Mouse (Mus musculus) stomach, embryonic 15.5 days (tissue): ENCODE measurements around the gene Kcnn4. TPM values are rescaled to one million over a fixed set of nuclear protein-coding genes. Genes with fewer than 3 reads are reported as not detected.

Experiments
- ATAC-seq: fragments of 200-750 bp; cut with Nextera tagmentation; 2 replicates; pipeline ENCODE4 v1.8.0; 2017; ENCODE audit warnings: low read depth, moderate number of reproducible peaks, moderate TSS enrichment; ENCODE audit not compliant: insufficient read depth, low FRiP score
- H3K27ac ChIP-seq: fragments of 300-500 bp; sonication (generic); 2 replicates; pipeline ENCODE4 v1.5.1; 2015; ENCODE audit warnings: mild to moderate bottlenecking, inconsistent platforms
- H3K27me3 ChIP-seq: fragments of 300-500 bp; sonication (generic); replicated peaks from 2 replicates; pipeline ENCODE4 v1.6.1; 2015; ENCODE audit warnings: inconsistent platforms
- H3K36me3 ChIP-seq: fragments of 300-500 bp; sonication (generic); 2 replicates; pipeline ENCODE4 v1.6.1; 2015; ENCODE audit warnings: inconsistent platforms
- H3K4me1 ChIP-seq: fragments of 300-500 bp; sonication (generic); 2 replicates; pipeline ENCODE4 v1.6.1; 2015; ENCODE audit warnings: inconsistent platforms
- H3K4me2 ChIP-seq: fragments of 300-500 bp; sonication (generic); 2 replicates; pipeline ENCODE4 v1.6.1; 2015; ENCODE audit warnings: mild to moderate bottlenecking, inconsistent platforms
- H3K4me3 ChIP-seq: fragments of 300-500 bp; sonication (generic); replicated peaks from 2 replicates; pipeline ENCODE4 v1.5.1; 2015; ENCODE audit warnings: inconsistent platforms
- H3K9ac ChIP-seq: fragments of 300-500 bp; sonication (generic); 2 replicates; pipeline ENCODE4 v1.6.1; 2015; ENCODE audit warnings: inconsistent platforms
- H3K9me3 ChIP-seq: fragments of 300-500 bp; sonication (generic); 2 replicates; pipeline ENCODE4 v1.6.1; 2016; ENCODE audit warnings: inconsistent platforms
- WGBS: fragments of 180-500 bp; shearing (Covaris S2); methylation state at CpG from one replicate; pipeline ENCODE4 v1.1.7; 2015; 5-methylcytosine and 5-hydroxymethylcytosine counted together
- polyA plus RNA-seq: library from polyadenylated mRNA; unstranded; fragments of >200 nt; fragmentation: Nextera tagmentation; extraction: Ambion mirVana; gene quantifications from 2 replicates; pipeline ENCODE4 v1.2.1, GENCODE M21; 2015

Gene Kcnn4
- polyA plus RNA-seq, 1 experiment from 2014 or later: 14.4 TPM

DNA sequence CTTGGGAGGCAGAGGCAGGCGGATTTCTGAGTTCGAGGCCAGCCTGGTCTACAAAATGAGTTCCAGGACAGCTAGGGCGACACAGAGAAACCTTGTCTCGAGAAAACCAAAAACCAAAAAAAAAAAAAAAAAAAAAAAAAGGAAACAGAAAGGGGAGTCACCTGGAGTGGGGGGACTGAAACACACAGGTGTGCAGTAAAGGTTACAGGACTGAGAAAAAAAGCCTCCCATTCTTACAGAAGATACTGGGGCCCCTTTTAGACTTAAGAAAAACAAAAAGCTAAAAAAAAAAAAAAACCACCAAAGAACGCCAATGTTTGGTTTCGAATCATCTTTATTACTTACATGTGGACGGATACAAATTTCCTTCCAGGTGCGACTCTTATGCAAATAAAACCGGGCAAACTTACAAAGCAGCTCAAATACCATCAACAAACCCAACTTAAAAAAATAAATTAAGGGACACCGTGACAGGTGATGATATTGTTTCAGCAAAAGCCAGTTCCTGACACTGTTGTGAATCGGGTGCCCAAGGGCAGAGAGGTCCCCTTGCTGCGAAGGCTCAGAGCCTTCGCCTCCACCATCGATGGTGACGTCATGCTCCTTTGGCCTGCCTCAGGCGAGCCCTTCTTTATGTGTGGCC is 12.8 kb downstream of the Kcnn4 start:
- Histone ChIP-seq H3K27me3 (no peaks in the 10 kb centered on the region), H3K9me3 (no peaks in the 10 kb centered on the region), H3K4me1 (peaks cover 8% of the 10 kb centered on the region; the same call in 1 of the 2 replicates), H3K36me3 (no peaks in the 10 kb centered on the region), H3K27ac (no peak overlapping the region), H3K4me3 (no peak overlapping the region), H3K4me2 (no peak overlapping the region), H3K9ac (no peak overlapping the region)
- no peak for ATAC-seq
- 66% methylated on average over 16 of the region's 16 CpGs for WGBS

DNA sequence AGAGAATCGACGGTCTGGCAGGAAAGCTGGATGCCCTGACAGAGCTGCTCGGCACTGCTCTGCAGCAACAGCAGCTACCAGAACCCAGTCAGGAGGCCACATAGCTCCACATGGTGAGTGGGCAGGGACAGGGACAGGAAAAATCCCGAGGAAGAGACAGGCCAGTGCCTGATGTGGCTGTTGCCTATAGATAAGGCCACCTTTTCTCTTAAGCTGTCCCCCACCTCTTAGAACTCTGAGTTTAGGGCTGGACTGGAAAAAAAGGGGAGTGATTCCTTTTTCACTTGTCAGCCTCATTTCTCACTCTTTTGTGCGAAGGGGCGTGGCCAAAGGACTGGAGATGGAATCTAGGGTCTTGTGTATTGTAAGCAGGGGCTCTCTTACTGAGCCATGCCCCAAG is 14.0 kb downstream of the Kcnn4 start:
- Histone ChIP-seq H3K36me3 (no peaks in the 10 kb centered on the region), H3K4me3 (no peak overlapping the region), H3K9ac (no peak overlapping the region), H3K4me2 (no peak overlapping the region), H3K4me1 (0 out of 2 replicates have a peak, but pooled peaks cover 5% of the 10 kb centered on the region), H3K27ac (no peak overlapping the region), H3K9me3 (no peaks in the 10 kb centered on the region), H3K27me3 (no peaks in the 10 kb centered on the region)
- no peak for ATAC-seq
- WGBS: 60% methylated on average over 6 of the region's 6 CpGs

DNA sequence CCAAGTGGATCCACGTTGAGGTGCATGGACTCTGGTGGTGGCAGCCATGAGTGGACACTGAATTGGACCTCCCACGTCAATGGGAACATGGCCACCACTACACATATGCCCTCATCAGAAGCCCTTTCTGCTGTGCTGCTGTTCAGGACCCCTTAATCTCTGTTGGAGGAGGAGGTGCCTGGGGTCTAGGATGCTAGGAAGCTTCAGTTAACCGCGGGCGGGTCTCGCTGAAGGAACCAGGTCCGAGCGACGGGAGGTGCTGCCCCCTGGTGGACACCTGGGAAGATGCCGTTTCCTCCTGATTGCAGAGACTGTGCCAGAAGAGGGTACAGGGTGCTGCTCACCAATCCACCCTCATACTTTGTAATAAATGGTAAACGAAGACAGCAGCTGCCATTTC is 14.8 kb downstream of the Kcnn4 start:
- peaks cover 12% of the 10 kb centered on the region for H3K4me1 ChIP-seq
- no peaks in the 10 kb centered on the region for H3K27me3 ChIP-seq
- H3K9me3 ChIP-seq: no peaks in the 10 kb centered on the region
- peak overlapping the region; percentile 33; the same call in 1 of the 2 replicates for H3K4me2 ChIP-seq
- no peak overlapping the region for H3K4me3 ChIP-seq
- H3K27ac ChIP-seq: no peak overlapping the region
- H3K36me3 ChIP-seq: no peaks in the 10 kb centered on the region
- WGBS: 9% methylated on average over 11 of the region's 11 CpGs
- ATAC-seq: no peak
- H3K9ac ChIP-seq: no peak overlapping the region

DNA sequence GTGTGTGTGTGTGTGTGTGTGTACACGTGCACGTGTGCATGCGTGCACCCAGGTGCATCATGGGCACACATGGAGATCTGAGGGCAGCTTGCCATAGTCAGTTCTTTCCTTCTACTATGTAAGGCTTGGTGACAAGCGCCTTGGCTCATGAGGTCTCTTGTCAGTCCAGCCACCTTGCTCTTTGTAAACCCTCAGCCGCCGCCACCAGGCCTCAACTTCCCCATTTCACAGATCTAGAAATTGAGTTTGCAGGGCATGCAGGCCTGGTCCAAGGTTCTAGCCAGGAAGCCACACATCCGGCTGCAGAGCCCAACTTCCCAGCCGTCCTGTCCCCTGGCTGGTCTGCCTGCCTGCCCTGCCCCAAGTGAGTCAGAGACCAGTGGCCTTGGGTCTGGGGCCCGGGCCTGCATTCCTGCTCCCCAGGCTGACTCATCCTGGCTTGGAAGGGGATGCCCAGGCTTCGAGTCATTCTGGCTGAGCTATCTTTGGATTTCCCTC is 17.0 kb downstream of the Kcnn4 start:
- H3K27ac ChIP-seq: no peak overlapping the region
- H3K9ac ChIP-seq: no peak overlapping the region

DNA sequence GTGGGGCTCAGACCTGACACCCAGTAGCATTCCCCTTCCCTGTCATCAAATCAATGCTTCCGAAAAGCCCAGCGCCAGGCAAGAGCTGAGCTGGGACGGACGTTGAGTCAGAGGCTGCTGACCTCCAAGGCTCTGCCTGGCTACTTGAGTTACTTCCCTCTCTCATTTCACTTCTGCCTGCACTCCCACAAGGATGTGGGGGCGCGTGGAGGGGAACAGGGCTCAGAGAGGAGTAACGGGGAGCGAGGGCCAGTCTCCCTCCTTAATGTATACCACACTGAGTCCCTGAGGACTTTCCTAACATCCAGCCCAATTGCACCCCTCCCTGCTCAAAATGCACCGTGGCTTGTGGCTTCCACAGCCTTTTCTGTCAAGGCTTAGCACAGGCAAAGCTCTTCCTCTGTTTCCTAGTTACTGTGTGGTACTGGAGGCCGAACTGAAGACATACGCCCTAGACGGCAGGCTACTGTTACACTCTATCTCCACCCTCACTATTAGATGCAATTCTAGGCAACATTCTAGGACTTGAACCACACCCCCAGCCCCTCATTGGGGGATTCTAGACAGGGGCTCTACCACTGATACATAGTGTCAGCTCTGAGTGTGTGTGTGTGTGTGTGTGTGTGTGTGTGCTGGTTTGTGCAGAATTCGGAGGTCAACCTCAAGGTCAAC is 19.6 kb downstream of the Kcnn4 start:
- no peak for ATAC-seq

More for the DNA sequence above, 17.0 kb downstream of the Kcnn4 start:
- H3K4me2 ChIP-seq: no peak overlapping the region
- no peaks in the 10 kb centered on the region for H3K9me3 ChIP-seq
- H3K4me1 ChIP-seq: peaks cover 19% of the 10 kb centered on the region
- no peak overlapping the region for H3K4me3 ChIP-seq
- no peak for ATAC-seq
- 68% methylated on average over 10 of the region's 10 CpGs for WGBS
- no peaks in the 10 kb centered on the region for H3K27me3 ChIP-seq
- H3K36me3 ChIP-seq: no peaks in the 10 kb centered on the region

DNA sequence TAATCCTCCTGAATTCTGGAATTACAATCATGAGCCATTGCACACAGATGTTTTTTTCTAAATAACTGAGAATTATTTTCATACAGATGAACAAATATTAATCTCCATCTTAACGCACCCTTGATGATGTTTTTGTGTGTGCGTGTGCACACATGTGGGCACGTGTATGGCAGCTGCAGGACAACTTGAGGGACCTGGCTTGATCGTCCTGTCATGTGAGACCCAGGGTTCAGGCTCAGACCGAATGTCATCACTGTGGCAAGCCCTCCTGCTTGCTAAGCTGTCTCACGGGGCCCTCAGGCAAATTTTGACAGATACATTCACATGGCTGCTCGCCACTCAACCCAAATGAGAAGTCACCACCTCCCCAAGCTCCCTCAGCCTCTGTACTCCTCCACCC is 20.4 kb downstream of the Kcnn4 start:
- no peaks in the 10 kb centered on the region for H3K27me3 ChIP-seq
- H3K9me3 ChIP-seq: no peaks in the 10 kb centered on the region
- no peaks in the 10 kb centered on the region for H3K36me3 ChIP-seq
- peak overlapping the region; percentile 49; the same call in 1 of the 2 replicates for H3K27ac ChIP-seq
- H3K9ac ChIP-seq: no peak overlapping the region
- H3K4me1 ChIP-seq: peaks cover 19% of the 10 kb centered on the region
- peak overlapping the region; percentile 19; the same call in 1 of the 2 replicates for H3K4me2 ChIP-seq
- no peak overlapping the region for H3K4me3 ChIP-seq
- 47% methylated on average over 7 of the region's 7 CpGs for WGBS
- no peak for ATAC-seq

More for the DNA sequence above, 19.6 kb downstream of the Kcnn4 start:
- H3K4me1 ChIP-seq: peaks cover 19% of the 10 kb centered on the region
- H3K9ac ChIP-seq: no peak overlapping the region
- peak overlapping the region; percentile 44 for H3K27ac ChIP-seq
- no peaks in the 10 kb centered on the region for H3K9me3 ChIP-seq
- WGBS: 47% methylated on average over 13 of the region's 13 CpGs
- no peak overlapping the region for H3K4me2 ChIP-seq
- H3K27me3 ChIP-seq: no peaks in the 10 kb centered on the region
- H3K36me3 ChIP-seq: no peaks in the 10 kb centered on the region
- no peak overlapping the region for H3K4me3 ChIP-seq

DNA sequence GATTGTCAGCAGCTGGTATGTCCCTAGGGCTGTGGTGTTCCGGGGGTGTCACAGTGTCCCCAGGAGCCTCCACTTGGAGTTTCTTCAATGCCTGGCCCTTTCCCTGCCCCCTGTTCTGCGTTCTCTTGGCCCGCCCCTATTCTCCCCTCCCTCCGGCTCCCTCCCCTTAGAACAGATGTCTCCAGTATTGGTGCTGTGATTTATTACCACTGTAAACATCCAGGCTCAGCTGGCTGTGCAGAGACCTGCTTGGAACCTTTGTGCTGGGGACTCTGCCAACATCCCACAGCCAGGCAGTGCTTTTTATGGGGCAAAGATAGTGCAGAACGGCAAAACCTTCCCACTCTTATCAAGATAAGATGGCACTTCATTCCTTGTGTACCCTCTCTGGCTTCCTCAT is 21.0 kb downstream of the Kcnn4 start:
- no peak overlapping the region for H3K9ac ChIP-seq
- peak; percentile 80 for ATAC-seq
- H3K27me3 ChIP-seq: no peaks in the 10 kb centered on the region
- H3K9me3 ChIP-seq: no peaks in the 10 kb centered on the region
- peak overlapping the region; percentile 46 for H3K4me2 ChIP-seq
- H3K4me1 ChIP-seq: peaks cover 19% of the 10 kb centered on the region
- peak overlapping the region; percentile 78 for H3K27ac ChIP-seq
- H3K4me3 ChIP-seq: 0 out of 2 replicates have a peak overlapping the region, but pooled peaks have one; percentile 23
- WGBS: 5% methylated on average over 5 of the region's 5 CpGs
- H3K36me3 ChIP-seq: no peaks in the 10 kb centered on the region

DNA sequence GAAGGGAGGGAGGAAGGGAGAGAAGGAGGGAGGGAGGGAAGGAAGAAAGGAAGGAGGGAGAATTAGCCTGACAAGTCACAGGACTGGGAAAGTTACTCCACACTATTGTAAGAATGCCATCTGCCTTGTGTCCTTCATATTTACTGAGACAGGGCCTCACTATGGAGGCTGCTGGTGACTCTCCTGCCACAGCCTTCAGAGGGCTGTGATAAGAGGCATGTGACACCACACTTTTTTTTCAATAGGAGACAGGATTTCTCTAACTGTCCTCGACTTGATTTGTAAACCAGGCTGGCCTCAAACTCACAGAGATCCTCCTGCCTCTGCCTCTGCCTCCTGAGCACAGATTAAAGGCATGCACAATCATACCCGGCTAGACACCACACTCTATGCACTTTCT is 21.6 kb downstream of the Kcnn4 start:
- Histone ChIP-seq H3K4me2 (no peak overlapping the region), H3K4me1 (peaks cover 20% of the 10 kb centered on the region), H3K9ac (no peak overlapping the region), H3K4me3 (no peak overlapping the region), H3K36me3 (no peaks in the 10 kb centered on the region), H3K9me3 (no peaks in the 10 kb centered on the region), H3K27me3 (no peaks in the 10 kb centered on the region), H3K27ac (peak overlapping the region; percentile 78)
- no peak for ATAC-seq
- 69% methylated on average over 2 of the region's 2 CpGs for WGBS

DNA sequence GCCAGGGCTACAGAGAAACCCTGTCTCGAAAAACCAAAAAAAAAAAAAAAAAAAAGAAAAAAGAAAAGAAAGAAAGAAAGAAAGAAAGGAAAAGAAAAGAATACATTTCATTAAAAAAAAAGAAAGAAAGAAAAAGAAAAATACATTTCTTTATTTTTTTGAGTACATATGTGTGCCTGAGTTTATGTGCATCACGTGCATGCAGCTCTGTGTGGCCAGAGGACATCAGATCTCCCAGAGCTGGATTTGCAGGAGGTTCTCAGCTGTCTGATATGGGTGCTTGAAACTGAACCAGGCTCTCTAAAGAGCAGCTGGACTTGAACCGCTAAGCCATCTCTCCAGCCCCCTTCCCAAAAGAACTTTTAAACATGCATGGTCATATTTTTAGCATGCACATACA is 24.0 kb downstream of the Kcnn4 start:
- H3K27ac ChIP-seq: no peak overlapping the region
- H3K9me3 ChIP-seq: no peaks in the 10 kb centered on the region
- no peak for ATAC-seq
- no peak overlapping the region for H3K9ac ChIP-seq
- H3K4me2 ChIP-seq: no peak overlapping the region
- H3K4me1 ChIP-seq: peaks cover 25% of the 10 kb centered on the region
- H3K4me3 ChIP-seq: no peak overlapping the region
- 84% methylated on average over 3 of the region's 3 CpGs for WGBS
- H3K27me3 ChIP-seq: no peaks in the 10 kb centered on the region
- no peaks in the 10 kb centered on the region for H3K36me3 ChIP-seq

DNA sequence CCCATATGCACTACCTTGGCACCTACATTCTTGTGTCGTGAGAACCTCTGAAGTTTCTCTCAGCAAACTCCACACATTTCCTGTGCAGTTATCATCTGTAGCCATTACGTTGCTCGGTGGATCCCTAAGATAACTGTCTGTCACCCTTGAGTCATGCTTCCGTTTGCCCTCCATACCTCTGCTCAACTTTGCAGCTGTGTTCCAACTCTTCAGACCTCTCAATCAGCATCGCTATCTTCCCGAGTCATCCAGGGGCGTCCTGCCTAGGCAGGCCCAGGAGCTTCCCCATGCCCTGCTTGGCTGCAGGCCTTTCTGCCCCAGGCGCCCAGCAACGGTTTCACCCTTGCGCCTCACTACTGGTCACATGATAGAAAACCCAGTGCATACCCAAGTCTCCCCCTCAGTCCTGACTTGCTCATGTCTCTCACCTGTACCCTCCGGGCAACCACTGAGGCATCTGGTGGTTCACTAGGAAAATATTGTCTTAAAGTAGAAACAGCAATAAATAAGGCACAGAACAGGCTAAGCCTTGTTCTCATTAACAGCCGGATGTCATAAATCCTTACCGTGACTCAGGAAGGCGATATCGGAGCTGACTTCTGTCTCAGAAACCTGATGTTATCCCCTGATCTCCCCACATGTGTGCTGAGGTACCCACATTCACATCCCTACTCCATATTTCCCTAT is 24.6 kb downstream of the Kcnn4 start:
- no peak overlapping the region for H3K9ac ChIP-seq
- no peak overlapping the region for H3K27ac ChIP-seq
- H3K36me3 ChIP-seq: no peaks in the 10 kb centered on the region
- no peak for ATAC-seq
- no peaks in the 10 kb centered on the region for H3K9me3 ChIP-seq
- no peak overlapping the region for H3K4me3 ChIP-seq
- no peak overlapping the region for H3K4me2 ChIP-seq
- WGBS: 66% methylated on average over 15 of the region's 15 CpGs
- H3K4me1 ChIP-seq: peaks cover 21% of the 10 kb centered on the region
- no peaks in the 10 kb centered on the region for H3K27me3 ChIP-seq

DNA sequence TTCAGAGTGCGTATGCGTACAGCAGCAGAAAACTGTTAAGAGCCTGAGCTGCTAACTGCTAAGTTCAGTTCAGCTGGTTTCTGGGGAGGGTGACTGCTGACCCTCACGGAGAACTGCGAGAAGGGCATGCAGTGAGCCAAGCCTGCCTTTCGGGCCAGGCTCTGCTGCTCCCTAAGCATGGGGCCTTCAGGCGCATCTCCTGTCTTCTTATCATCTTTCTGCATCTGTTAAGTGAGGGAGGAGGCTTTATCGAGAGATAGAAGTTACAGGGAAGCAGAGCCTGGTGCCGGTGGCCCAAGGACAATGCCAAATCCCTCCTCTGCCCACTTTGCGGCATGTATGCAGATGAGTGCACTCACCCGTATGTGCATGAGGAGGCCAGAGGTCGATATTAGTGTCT is 26.8 kb downstream of the Kcnn4 start:
- no peak overlapping the region for H3K9ac ChIP-seq
- no peak for ATAC-seq

More for the DNA sequence above, 26.8 kb downstream of the Kcnn4 start:
- Histone ChIP-seq H3K9me3 (no peaks in the 10 kb centered on the region), H3K36me3 (no peaks in the 10 kb centered on the region), H3K4me2 (no peak overlapping the region), H3K27ac (0 out of 2 replicates have a peak overlapping the region, but pooled peaks have one; percentile 21), H3K27me3 (no peaks in the 10 kb centered on the region), H3K4me3 (no peak overlapping the region), H3K4me1 (peaks cover 8% of the 10 kb centered on the region)
- 60% methylated on average over 11 of the region's 11 CpGs for WGBS
